Mouse (Mus musculus) retina, postnatal 1 day (tissue): ENCODE measurements at regions not wholly inside any gene's neighbourhood (a gene's known extent, or its start where the extent isn't known, plus 50 kb on each side); places are given as distances from the start of the nearest gene placed in this dataset.

Experiments used
- DNase-seq: peaks from one replicate; pipeline ENCODE4 v3.0.0-alpha.2; 2012

DNA sequence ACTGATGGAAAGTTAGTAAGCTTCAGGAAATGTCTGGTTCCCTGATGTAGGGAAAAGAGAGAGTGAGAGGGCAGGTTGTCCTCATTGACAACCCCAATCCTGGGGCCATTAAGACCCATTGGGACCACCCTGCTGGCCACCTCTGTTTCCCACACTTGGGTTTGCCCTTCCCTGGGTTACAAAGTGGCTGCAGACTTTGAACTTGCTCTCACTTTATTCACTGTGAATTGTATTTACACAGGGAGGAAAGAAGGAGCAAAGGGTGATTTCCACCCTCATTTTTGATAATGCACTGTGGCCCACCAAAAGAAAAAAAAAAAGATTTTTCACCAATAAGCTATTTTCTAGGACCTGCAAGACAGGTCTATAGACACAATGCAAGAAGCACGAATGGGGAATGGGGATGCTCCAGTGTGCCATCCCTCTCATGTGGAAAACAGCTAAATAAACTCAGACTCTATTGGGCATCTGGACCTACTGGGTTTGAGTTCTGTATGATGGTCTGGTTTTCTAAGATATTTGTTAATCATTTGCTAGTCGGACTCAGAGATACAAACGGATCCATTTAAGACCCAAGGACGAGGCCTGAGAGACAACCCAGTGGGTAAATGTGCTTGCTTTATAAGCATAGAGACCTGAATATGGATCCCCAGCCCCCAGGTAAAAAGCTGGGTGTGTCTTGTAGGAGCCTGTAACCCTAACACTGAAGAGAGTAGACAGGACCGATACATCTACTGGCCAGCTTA lies 50.2 kb upstream of the Ttc29 start:
- no peak for DNase-seq
